Mouse (Mus musculus) T-helper 2 cell (primary cell): ENCODE measurements around the gene B4gat1.

Source experiments
- in situ Hi-C: fragments of 300-600 bp; cut with MboI, MseI; formaldehyde crosslinking; loops from one replicate; pipeline ENCODE4 v1.15.1; 2025; ENCODE audit warnings: high pct_unique_total_duplicates

B4gat1 gene

GRCm38 (mm10) chr19:5032686-5033085 is 5.9 kb upstream of the B4gat1 start:
- in situ Hi-C loops, result no loop called here

- in situ Hi-C loops, result no loop called here
Observed at GRCm38 (mm10) chr19:5036577-5036976, 2.0 kb upstream of the B4gat1 start.

GRCm38 (mm10) chr19:5037678-5038571 is 701 bp upstream of the B4gat1 start:
- in situ Hi-C loops, result no loop called here

GRCm38 (mm10) chr19:5039301-5040114 is 882 bp downstream of the B4gat1 start:
- in situ Hi-C loops, result no loop called here

- in situ Hi-C loops, result no loop called here
Observed at GRCm38 (mm10) chr19:5040862-5041523, 2.4 kb downstream of the B4gat1 start, which contains the start of gene Brms1. Gene Brms1, plus strand, starts transcription at chr19:5041354.

GRCm38 (mm10) chr19:5041588-5041987 is 3.0 kb downstream of the B4gat1 start:
- in situ Hi-C loops, result no loop called here

GRCm38 (mm10) chr19:5045531-5045930 is 6.9 kb downstream of the B4gat1 start:
- in situ Hi-C loops, result no loop called here

GRCm38 (mm10) chr19:5048138-5049056 is 9.8 kb downstream of the B4gat1 start:
- in situ Hi-C loops, result no loop called here

GRCm38 (mm10) chr19:5049325-5049724 is 10.7 kb downstream of the B4gat1 start:
- in situ Hi-C loops, result no loop called here

GRCm38 (mm10) chr19:5050047-5050905 is 11.7 kb downstream of the B4gat1 start, which contains the start of gene Rin1:
Gene Rin1, plus strand, starts transcription at chr19:5050481.
- in situ Hi-C loops, result no loop called here

GRCm38 (mm10) chr19:5051031-5051430 is 12.4 kb downstream of the B4gat1 start:
- in situ Hi-C loops, result no loop called here

GRCm38 (mm10) chr19:5051515-5051914 is 12.9 kb downstream of the B4gat1 start:
- in situ Hi-C loops, result no loop called here

- in situ Hi-C loops, result no loop called here
Observed at GRCm38 (mm10) chr19:5052166-5052822, 13.7 kb downstream of the B4gat1 start.

GRCm38 (mm10) chr19:5052853-5053252 is 14.2 kb downstream of the B4gat1 start:
- in situ Hi-C loops, result no loop called here

GRCm38 (mm10) chr19:5053909-5054308 is 15.3 kb downstream of the B4gat1 start:
- in situ Hi-C loops, result no loop called here

GRCm38 (mm10) chr19:5056251-5056650 is 17.6 kb downstream of the B4gat1 start:
- in situ Hi-C loops, result no loop called here

- in situ Hi-C loops, result no loop called here
Observed at GRCm38 (mm10) chr19:5057876-5058775, 19.5 kb downstream of the B4gat1 start.
